Mouse (Mus musculus): Measurements from ENCODE around the gene Pak6.
"Not testable (repeated sequence)": the region's sequence is repeated elsewhere in the genome, so short reads cannot be mapped to it uniquely, and the experiment has no call there.

DNA sequence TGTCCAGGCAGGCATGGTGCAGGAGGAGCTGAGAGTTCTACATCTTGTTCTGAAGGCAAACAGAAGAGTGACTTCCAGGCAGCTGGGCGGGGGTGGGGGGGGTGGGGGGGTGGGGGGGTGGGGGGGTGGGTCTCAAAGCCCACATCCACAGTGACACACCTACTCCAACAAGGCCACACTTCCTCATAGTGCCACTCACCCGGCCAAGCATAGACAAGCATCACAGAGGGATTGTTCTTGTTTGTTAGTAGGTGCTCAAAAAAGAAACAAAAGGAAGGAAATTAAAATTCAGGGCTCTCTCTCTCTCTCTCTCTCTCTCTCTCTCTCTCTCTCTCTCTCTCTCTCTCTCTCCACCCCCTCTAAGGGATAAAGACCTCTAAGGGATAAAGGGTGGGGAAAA, 12.4 kb upstream of the Pak6 start:
- not testable (repeated sequence) for TF ChIP-seq MYOG (IDR thresholded peaks at IDR 0.05; ENCODE audit: control insufficient read depth in 1 of 3, insufficient read depth in 1 of 3, insufficient read length in 2 of 3, low read depth in 2 of 3); TCF12 (IDR thresholded peaks at IDR 0.05; ENCODE audit: insufficient read depth, poor library complexity, severe bottlenecking); POLR2A (IDR thresholded peaks at IDR 0.05; ENCODE audit: insufficient read length, low read depth); USF1 (IDR thresholded peaks at IDR 0.05; ENCODE audit: low read depth); CEBPB (IDR thresholded peaks at IDR 0.05; ENCODE audit: insufficient read depth, poor library complexity, severe bottlenecking); POLR2AphosphoS2 (IDR thresholded peaks at IDR 0.05; ENCODE audit: insufficient read length, low read depth); E2F4 (IDR thresholded peaks at IDR 0.05; ENCODE audit: insufficient read depth); SRF (IDR thresholded peaks at IDR 0.05; ENCODE audit: control insufficient read depth, insufficient read length, low read depth); MAX (IDR thresholded peaks at IDR 0.05; ENCODE audit: low read depth); REST (IDR thresholded peaks at IDR 0.05; ENCODE audit: insufficient read depth, insufficient read length); MYOD1 (IDR thresholded peaks at IDR 0.05; ENCODE audit: control insufficient read depth in 1 of 3, insufficient read length in 2 of 3, low read depth in 2 of 3)
